Mouse (Mus musculus) liver, embryonic 12.5 days (tissue): ENCODE measurements around the gene Sp3. TPM values are rescaled to one million over a fixed set of nuclear protein-coding genes. Genes with fewer than 3 reads are reported as not detected.

Experiments used
- microRNA-seq: library from miRNA; unstranded; fragments of <30 nt; microRNA quantifications from one replicate; pipeline ENCODE4, GENCODE M21; 2017
- polyA plus RNA-seq: library from polyadenylated mRNA; unstranded; fragments of >200 nt; fragmentation: Nextera tagmentation; extraction: Ambion mirVana; gene quantifications from 2 replicates; pipeline ENCODE4 v1.2.1, GENCODE M21; 2016

Gene Sp3
- polyA plus RNA-seq, 1 experiment from 2014 or later: 45.2 TPM

Small RNA genes lying within 50 kb of the gene (microRNA-seq; reads per million reads assigned to microRNA genes)
- not detected for gene Gm25960

Other genes with a start within 250 kb of the Sp3 start
- not detected in 2 replicates for gene Gm11084, start 6.3 kb upstream of the Sp3 start, polyA plus RNA-seq
- 72.7 and 77.3 TPM in 2 replicates for gene Ola1, start 238.5 kb upstream of the Sp3 start, polyA plus RNA-seq